Mouse (Mus musculus) gastrocnemius, postnatal 10 days (tissue): ENCODE results near the gene Cela1. TPM values are rescaled to one million over a fixed set of nuclear protein-coding genes. Genes with fewer than 3 reads are reported as not detected.
A peak's percentile ranks its signal among the peaks of the same experiment; 100 is the strongest.

Experiments used
- DNase-seq: peaks from one replicate; pipeline ENCODE4 v3.0.0; 2021; ENCODE audit warnings: mixed read lengths
- total RNA-seq, 2 experiments: library from RNA; stranded (reverse); gene quantifications; 2 replicates each; pipeline ENCODE4 v1.2.3; 2021

Gene Cela1
- total RNA-seq, 2 experiments from 2014 or later = 1.2 TPM; not detected in 1

- DNase-seq = no peak
Measured at GRCm38 (mm10) chr15:100670004-100670403, 17.7 kb downstream of the Cela1 start.

GRCm38 (mm10) chr15:100669337-100669736 is 18.4 kb downstream of the Cela1 start, which contains the start of gene Bin2:
TSS of gene Bin2 (minus strand) at chr15:100669553.
- DNase-seq = no peak

- DNase-seq = no peak
Measured at GRCm38 (mm10) chr15:100667871-100668545, 19.7 kb downstream of the Cela1 start.

DNA sequence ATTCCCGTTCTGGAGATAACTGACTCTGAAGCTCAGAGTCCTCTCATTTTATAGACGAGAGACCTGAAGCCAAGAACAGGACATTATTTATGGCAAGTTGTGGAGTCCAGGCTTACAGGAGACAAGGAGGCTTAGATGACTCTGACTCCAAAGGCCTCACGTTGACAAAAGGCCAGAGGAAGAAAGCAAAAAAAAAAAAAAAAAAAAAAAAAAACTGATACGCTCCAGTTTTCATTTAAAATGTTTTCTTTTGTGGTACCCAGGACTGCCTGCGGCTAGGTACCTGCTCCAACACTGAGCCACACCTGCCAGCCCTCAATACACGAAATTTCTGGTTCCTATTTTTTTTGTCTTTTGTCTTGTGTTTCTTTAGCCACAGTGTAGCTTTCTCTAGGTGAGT is 20.3 kb downstream of the Cela1 start:
- no peak for DNase-seq

- no peak for DNase-seq
Measured at GRCm38 (mm10) chr15:100666851-100667250, 20.9 kb downstream of the Cela1 start.

DNA sequence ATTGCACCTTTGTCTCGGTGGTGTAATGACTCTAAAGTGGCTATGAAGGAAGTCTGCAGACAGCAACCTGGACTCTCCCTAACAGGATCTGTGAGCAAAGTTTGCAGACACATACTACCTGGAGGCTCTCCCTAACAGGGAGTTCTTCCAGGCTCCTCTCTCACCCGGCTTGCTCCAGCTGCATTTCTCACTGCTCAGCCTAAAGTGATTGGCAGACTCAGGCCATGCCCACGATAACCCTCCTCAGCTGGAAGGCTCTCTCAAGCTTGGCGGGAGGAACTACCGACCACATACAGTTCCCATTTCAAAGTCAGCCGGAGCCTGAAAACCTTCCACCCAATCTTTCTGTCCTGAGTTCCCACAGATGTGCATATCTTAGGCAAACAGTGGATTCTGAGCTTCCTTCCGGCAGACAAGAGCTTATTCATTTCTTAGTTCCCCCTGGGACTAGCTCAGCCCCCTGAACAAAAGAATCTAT is 21.5 kb downstream of the Cela1 start:
- DNase-seq = no peak

- DNase-seq = no peak
Measured at GRCm38 (mm10) chr15:100665411-100666218, 22.1 kb downstream of the Cela1 start.

GRCm38 (mm10) chr15:100664813-100665274 is 22.9 kb downstream of the Cela1 start:
- DNase-seq = no peak

DNA sequence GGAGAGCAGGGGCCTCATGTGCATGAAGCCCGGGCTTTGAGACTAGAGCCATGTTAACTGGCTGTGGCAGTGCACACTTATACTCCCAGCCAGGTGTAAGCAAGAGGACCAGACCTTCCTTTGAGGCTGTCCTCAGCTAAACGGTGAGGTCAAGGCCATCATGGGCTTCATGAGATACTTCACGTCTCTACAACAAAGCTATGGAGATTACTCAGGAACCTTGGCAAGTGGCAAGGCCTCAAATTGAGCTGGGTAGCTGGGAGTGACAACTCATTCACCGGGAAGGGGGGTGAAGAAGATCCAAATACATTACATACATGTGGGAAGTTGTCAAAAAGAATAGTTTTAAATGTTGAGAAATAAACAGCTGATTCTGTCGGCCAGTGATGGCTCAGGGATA is 26.9 kb downstream of the Cela1 start:
- no peak for DNase-seq

DNA sequence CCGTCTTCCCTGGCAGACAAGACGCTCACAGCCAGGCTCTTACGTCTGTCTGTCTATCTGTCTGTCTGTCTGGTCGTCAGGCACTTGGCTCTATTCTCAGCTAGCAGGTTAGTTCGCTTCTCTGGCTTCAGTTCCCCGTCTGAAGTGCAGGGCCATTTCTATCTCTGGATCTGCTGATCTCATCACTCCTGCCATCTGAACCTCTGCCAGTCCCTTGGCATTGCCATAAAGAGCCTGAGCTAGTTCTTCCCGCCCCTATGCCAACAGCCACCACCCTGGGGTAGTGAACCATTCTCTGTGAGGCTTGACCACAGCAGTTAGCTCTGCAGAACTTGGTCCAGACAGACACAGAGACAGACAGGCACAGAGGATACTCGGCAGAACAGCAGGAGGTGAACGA is 27.4 kb downstream of the Cela1 start:
- peak; percentile 49 for DNase-seq

- no peak for DNase-seq
Measured at GRCm38 (mm10) chr15:100655201-100655600, 32.5 kb downstream of the Cela1 start.

GRCm38 (mm10) chr15:100654271-100654670 is 33.5 kb downstream of the Cela1 start:
- DNase-seq = no peak

- DNase-seq = no peak
Measured at GRCm38 (mm10) chr15:100651610-100652009, 36.1 kb downstream of the Cela1 start.

DNA sequence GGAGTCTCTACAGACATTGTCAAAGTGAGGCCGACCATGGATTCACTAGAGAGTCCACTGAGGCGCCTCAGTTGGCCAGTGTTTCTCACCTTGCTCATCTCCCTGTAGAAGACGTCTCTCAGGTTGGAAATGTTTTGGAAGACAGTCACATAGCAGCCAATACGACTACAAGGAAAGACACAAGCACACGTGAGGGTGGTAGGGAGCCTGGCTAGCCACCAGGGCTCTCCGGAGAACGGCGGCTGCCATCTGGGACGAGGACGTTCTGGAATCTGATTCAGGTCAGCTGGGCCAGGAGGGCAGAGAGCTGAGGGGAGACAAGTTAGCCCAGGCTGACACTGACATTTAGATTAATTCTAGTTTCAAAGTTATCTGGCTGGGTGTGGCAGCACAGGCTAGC is 37.6 kb downstream of the Cela1 start:
- no peak for DNase-seq

- no peak for DNase-seq
Measured at GRCm38 (mm10) chr15:100646161-100646560, 41.6 kb downstream of the Cela1 start.

DNA sequence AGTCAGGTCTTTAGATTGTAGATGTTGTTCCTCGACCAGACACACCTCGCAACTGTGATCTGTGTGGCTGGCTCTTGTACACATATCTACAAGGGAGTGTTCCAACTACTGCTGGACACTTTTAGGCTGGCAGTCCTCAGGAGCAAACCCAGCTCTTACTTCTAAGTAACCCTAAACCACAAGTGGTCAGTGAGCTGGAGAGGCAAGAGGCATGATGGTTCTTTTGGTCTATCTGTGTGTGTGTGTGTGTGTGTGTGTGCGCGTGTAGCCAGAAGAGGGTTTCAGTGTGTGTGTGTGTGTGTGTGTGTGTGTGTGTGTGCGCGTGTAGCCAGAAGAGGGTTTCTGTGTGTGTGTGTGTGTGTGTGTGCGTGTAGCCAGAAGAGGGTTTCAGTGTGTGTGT is 45.3 kb downstream of the Cela1 start:
- no peak for DNase-seq

DNA sequence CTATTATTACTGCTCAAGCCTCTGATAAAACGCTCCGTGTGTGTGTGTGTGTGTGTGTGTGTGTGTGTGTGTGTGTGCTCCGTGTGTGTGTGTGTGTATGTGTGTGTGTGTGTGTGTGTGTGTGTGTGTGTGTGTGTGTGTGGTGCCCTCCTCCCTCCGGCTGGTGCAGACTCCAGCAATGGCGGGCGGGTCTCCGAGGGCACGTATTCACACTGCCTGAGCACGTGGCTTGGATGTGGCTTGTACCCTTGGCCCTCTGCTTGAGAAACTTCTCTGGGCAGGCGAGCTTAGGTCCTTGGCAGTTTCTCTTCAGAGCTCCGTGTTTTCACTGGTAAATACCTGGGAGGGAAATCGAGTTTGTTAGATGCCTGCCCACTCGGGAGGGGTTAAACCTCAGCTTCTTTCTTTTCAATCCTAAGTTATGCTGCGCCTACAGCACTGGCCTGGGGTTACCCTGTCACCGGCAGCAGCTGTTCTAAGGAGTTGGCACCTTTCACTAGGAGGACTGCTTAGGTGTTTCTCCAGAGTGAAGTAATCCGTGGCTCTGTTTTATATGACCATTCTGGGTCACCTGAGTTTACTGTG is 46.4 kb downstream of the Cela1 start:
- no peak for DNase-seq

GRCm38 (mm10) chr15:100639972-100640750 is 47.6 kb downstream of the Cela1 start:
- DNase-seq = no peak

DNA sequence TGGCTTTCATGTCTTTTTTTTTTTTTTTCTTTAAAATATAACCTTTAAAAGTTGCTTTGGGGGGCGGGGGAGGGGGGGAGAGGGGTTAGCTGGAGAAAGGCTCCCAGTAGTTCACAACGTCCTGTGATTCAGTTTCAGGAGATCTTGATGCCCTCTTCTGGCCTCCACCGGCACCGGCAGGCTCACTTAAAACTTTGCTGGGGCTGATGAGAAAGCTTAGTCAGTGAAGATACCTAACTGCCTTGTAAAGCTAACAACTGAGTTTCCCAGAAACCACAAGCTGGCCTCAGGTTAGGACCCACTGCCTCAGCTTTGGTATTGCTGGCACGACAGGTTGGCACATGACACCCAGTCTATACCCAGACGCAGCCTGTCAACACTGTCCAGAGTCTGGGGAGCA is 50.1 kb downstream of the Cela1 start:
- DNase-seq = no peak

DNA sequence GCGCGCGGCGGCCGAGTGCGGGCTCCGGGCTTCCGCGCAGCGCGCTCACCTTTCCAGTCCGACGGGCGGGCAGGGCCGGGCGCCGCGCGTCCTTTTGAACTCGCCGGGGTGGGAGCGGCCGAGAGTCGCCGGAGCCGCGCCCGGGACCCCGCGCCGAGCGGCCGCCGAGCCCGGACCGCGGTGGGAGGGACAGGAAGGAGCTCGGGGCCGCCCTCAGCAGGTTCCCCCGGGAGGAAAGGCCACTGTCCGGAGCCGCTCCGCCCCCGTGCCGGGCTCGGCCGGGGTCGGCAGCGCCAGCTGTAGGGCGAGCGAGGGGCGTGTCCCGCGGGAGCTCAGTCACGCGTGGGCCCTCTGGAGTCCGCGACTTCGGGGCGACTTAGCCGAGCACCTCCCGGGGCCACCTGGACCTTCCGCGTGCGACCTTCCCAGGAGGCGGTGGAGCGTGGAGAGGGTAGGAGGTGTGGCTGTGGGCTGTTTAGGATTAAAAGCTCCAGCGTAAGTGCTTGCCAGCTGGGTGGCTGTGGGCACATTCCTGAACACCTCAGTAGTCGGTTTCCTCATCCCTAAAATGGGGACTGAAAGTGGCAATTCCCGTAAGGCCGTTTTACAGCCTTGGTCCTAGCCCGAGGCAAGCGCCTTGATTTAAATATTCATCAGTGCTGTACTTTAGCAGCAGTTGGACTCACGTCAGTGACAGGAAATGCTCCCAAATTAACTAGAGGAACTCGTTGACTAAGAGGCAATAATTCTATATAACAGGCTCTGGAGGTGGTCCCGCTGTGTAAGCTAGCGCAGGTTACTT is 50.8 kb downstream of the Cela1 start, which contains the start of gene Smagp:
Gene Smagp, minus strand, starts transcription at position 241 of the 802 bp plus-strand sequence.
- DNase-seq = peak; percentile 42
